Mouse (Mus musculus): ENCODE results near the gene Neurl4.
"Not testable (repeated sequence)": the region's sequence is repeated elsewhere in the genome, so short reads cannot be mapped to it uniquely, and the experiment has no call there.

The Neurl4 gene

DNA sequence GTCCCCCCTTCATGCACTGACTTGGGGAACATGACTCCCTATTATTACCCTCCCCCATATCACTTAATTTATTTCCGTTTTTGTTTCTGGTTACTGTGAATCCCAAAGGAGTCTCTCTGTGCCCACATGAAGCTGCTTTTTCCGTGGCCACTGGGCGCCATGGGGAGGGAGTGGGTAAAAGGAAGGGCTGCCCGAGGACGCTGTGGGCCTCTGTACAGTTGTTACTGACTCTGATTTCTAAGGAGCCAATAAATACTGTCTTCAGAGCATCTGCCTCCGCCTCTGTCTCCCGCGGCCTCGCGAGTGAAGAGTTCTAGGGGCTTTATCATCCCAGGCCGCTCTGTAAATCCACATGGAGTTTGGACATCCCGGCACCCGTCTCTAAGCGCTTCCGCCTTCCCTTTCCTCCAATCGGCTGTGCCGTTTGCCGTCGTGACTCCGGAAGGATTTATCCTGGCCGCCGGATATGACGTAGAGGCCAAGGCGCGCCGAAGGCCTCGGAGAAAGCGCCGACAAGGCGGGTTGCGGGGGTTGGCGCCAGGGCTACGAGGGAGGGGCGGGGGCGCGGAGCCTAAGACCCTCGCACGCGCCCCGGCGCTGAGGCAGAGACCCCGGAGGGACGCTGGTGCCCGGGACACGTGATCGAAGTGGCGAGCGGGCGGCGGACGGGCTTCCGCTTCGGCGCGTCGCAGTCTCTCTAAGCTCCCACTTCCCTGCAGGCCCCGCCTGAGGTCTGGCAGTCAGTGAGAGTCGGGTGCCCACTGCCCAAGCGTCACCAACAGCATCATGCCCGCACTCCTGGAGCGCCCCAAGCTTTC, 12.9 kb downstream of the Neurl4 start, which contains the start of gene Gps2:
Gene Gps2, plus strand, starts transcription at position 335 of the 818 bp plus-strand sequence.
- peak; percentile 80 to 85 for DNase-seq

DNA sequence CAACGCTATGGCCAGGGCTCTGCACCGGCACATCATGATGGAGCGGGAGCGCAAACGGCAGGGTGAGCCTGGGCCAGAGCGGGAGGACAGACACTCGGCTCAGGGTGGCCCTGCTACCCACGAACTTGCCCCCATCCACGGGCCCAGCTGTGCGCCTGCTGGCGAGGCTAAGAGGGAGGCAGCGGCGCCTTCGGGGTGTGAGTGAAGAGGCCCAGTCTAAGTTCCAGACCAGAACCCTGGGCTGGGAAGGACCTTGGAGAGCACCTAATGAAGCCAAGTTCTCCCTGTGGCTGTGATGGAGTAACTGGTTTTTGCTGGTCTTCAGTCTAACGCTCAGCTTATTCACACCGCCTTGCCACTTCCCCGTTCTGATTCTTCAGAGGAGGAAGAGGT, 13.5 kb downstream of the Neurl4 start:
- DNase-seq: no peak

DNA sequence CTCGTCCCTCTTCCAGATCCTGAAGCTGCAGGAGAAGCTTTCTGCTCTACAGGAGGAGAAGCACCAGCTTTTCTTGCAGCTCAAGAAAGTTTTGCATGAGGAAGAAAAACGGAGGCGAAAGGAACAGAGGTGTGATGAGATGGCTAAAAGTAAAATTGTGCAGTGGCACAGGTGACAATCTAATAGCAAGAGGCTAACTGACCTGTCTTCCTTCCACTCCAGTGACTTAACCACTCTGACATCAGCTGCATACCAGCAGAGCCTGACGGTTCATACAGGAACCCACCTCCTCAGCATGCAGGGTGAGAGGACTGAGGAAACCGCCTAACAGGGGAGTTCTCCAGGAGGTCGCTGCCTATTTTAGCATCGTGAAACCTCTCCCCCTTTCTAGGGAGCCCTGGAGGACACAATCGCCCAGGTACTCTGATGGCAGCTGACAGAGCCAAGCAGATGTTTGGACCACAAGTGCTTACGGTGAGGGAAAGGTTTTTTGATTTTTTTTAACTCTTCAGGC, 14.1 kb downstream of the Neurl4 start:
- no peak for DNase-seq

DNA sequence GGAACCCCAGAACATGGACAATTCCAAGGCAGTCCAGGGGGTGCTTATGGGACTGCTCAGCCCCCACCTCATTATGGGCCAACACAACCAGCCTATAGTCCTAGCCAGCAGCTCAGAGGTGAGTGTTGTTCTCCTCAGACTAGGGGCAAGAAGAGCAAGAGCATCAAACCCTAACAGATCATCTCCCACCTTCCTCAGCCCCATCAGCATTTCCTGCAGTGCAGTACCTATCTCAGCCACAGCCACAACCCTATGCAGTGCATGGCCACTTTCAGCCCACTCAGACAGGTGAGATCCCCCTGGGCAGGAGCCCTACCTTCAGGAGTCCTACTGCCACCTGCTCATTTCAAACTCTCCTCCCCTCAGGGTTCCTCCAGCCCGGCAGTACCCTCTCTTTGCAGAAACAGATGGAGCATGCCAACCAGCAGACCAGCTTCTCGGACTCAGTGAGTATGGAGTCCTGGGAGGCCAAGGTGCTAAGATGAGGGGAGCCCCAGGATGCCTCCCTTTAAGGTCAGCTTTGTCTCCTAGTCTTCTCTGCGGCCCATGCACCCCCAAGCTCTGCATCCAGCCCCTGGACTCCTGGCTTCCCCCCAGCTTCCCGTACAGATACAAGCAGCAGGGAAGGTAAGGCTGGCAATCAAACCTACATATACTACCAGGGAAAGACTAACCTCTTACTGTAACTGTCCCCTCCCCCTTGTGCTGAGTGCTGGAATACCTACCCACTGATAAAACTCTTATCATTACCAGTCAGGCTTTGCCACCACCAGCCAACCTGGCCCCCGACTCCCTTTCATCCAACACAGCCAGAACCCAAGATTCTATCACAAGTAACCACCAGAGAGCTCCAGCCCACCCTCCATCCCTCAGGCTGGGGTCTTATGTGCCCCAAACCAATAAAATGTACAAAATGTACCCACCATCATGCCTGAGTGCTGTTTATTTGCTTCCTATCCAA, 15.1 kb downstream of the Neurl4 start:
- DNase-seq: no peak

GRCm38 (mm10) chr11:69916652-69917378, 15.9 kb downstream of the Neurl4 start:
- DNase-seq: not testable (repeated sequence)

GRCm38 (mm10) chr11:69917379-69917948, 16.6 kb downstream of the Neurl4 start:
- DNase-seq: no peak

DNA sequence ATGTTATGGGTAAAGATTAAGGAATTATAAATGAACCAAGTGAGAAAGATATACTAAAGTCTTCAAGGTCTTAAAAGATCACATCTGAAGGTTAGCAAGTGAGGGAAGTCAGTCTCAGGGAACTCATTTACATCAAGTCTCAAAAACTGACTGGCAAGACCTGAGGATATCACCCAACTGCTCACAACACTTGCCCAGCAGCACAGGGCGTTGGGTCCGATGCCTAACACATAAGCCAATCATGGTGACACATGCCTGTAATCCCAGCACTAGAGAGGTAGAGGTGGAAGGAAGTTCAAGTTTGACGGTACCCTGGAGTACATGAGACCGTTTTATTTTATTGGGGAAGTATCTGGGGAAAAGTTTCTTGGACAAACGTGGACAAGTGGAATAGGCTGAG, 17.2 kb downstream of the Neurl4 start:
- no peak for DNase-seq

- DNase-seq: no peak
Measured at GRCm38 (mm10) chr11:69919053-69919452, 18.2 kb downstream of the Neurl4 start.

- peak; percentile 41 to 72 for DNase-seq
Measured at GRCm38 (mm10) chr11:69919661-69920265, 18.9 kb downstream of the Neurl4 start.

GRCm38 (mm10) chr11:69920266-69921031, 19.6 kb downstream of the Neurl4 start:
- DNase-seq: peak in 1 of 2 experiments; percentile 42

DNA sequence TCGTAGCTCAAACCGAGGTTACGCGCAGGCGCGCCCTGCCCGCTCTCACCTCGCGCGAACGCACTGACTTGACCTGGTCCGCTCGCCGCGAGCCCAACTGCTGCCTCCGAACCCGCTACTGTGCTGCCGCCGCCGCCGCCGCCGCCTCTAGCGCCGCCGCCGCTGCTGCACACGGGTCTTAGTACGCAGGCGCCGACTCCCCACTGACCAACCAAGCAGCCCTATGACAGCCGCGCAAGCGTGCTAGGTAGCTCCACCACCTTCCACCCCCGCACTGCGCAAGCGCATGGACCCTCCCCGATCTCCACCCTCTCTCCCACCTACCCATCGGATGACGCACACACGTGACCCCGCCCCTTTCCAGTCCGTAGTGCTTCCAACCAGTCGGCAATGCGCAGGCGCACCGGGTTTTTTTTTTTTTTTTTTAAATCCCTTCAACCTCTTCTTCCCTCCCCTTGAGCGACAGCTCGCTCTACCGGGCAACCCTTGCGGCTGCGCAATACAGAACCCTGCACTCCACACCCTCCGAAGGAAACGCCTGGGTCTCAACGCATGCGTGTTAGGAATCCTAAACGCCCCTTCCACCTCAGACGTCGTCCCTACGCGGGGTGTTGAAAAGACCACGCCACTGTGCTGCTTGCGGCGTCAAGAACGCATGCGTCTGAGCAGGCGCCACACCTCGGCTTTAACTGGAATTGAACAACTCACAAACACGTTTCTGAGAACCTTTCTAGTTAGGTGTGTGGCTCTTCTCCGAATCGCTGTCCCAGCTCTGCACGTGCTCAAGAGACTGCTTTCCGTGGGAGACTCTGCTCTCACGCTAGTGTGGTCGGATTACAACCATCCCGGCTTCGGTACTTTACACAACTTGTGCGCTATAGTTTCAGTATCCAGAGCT, 20.5 kb downstream of the Neurl4 start, which contains the start of gene Eif5a:
Gene Eif5a, minus strand, starts transcription at position 845 of the 898 bp plus-strand sequence.
- peak; percentile 100 for DNase-seq

DNA sequence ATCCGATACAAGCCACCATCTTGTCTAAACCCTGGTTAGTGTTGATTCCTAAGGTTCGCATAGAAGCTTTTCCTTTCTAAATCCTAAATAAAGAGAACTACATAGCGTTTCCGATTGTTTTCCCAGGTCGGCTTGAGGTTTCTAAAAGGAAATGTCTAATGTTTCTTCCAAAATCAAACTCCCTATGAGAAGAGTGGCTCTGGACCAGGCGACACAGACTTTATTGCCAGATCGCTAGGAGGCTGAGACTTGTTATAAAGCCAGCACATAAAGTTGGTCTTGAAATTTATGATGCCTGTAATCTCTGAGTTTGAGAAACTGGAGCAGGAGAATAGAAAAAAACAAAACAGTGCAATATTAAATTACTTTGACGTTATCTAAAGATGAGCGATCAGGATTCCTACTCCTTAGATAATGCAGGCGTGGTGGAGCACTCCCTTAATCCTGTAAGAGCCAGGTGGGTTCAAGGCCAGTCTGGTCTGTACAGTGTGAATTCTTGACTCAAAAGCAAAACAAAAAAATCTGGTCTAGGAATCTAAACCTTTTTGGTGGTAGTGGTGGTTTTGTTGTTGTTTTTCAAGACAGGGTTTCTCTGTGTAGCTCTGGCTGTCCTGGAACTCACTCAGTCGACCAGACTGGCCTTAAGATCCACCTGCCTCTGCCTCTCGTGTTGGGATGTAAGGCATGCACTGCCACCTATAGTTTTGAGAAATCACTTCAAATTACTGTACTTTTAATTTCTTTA, 21.3 kb downstream of the Neurl4 start:
- DNase-seq: no peak

DNA sequence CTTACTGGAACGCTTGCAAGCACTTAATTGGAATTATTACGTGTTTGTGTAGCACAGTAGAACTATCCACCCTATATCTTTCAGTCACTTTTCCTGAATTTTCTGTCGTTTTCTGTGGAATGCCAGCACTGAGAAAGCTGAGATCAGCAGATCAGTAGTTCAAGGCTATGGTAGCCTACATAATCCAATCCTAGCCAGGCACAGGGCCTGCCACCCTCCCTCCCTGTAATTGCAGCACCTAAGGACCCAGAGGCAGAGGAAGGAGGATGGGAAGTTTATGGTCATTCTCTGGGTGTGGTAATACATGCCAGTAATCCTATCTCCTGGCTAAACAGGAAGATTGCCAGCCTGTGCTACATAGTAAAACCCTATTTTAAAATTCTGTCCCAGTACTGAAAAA, 21.9 kb downstream of the Neurl4 start:
- DNase-seq: no peak

DNA sequence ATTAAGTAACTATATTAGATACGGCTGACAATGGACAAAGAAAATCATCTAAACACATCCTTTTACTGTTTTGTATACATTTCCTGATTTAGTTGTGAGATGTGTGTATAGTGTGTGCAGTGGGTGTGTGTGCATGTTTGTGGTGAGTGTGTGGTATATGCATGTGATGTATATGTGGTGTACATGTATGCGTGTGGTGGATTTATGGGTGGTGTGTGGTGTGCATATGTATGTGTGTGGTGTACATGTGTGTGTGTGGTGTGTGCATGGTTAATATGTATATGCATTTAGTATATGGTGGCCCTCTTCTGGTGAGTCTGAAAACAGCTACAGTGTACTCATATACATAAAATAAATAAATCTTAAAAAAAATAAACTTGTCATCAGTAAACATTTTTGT, 26.6 kb downstream of the Neurl4 start:
- no peak for DNase-seq

- DNase-seq: no peak
Measured at GRCm38 (mm10) chr11:69929712-69930111, 28.8 kb downstream of the Neurl4 start.

DNA sequence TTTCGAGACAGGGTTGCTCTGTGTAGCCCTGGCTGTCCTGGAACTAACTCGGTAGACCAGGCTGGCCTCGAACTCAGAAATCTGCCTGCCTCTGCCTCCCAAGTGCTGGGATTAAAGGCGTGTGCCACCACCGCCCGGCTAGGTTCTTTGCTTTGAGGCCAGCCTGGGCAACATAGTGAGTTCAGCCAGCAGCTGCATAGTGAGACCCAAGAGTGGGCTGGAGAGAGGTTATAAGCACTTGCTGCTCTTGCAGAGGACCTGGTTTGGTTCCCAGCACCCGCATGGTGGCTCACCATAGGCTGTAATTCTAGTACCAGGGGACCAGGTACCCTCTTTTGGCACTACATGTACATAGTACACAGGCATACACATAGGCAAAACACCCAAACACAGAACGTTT, 29.3 kb downstream of the Neurl4 start:
- not testable (repeated sequence) for DNase-seq

- no peak for DNase-seq
Measured at GRCm38 (mm10) chr11:69930967-69931537, 30.2 kb downstream of the Neurl4 start.

DNA sequence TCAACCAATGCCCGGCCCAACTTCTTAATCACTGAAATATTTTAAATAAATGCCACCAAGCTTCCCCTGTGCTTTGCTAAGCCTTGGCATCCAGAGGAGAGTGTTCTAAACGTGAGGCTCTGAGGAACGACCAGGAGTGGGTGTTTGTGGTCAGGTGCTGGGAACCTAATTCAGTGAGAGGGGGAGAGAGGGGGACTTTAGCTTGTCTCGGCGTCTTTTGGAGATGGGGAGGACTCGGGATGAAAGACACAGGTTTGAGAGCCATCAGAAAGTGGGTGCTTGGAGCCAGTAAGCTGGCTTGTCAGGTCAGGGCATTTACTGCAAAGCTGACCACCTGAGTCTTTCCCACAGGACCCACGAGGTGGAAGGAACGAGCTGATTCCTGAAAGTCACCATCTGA, 30.9 kb downstream of the Neurl4 start:
- no peak for DNase-seq

- DNase-seq: no peak
Measured at GRCm38 (mm10) chr11:69932254-69932653, 31.4 kb downstream of the Neurl4 start.
